Mouse (Mus musculus) induced T-regulatory cell, adult 2 months (primary cell): ENCODE data around the gene Rtkn2.

Experiments used
- DNase-seq: peaks from one replicate; pipeline ENCODE4 v3.0.0-alpha.2; 2012; ENCODE audit warnings: low read depth

Gene Rtkn2

GRCm38 (mm10) chr10:68040394-68040793 is 61.0 kb downstream of the Rtkn2 start:
- peak; percentile 62 for DNase-seq

DNA sequence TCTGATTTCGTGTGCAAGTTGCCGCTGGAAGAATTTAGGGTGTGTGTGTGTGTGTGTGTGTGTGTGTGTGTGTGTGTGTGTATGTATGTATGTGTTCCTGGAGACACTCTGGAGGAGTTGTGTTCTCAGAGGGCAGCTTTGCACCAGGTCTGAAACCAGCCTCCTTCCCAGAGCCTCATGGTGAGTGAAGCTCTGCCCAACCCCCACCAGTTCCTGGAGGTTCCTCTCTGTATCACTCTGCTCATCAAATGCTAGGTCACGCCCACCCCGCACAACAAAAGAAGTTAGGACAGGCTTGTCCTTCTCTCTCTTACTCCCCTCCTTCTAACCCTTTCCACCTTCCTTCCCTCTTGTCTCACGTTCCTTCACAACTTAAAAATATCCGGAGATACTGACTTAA is 64.6 kb downstream of the Rtkn2 start:
- DNase-seq = no peak

GRCm38 (mm10) chr10:68044864-68045263 is 65.5 kb downstream of the Rtkn2 start:
- DNase-seq = no peak

- DNase-seq = no peak
These were observed 69.4 kb downstream of the Rtkn2 start for GRCm38 (mm10) chr10:68048641-68049305.

GRCm38 (mm10) chr10:68050882-68051281 is 71.5 kb downstream of the Rtkn2 start:
- DNase-seq = no peak

- DNase-seq = no peak
These were observed 72.1 kb downstream of the Rtkn2 start for GRCm38 (mm10) chr10:68051316-68051933.

DNA sequence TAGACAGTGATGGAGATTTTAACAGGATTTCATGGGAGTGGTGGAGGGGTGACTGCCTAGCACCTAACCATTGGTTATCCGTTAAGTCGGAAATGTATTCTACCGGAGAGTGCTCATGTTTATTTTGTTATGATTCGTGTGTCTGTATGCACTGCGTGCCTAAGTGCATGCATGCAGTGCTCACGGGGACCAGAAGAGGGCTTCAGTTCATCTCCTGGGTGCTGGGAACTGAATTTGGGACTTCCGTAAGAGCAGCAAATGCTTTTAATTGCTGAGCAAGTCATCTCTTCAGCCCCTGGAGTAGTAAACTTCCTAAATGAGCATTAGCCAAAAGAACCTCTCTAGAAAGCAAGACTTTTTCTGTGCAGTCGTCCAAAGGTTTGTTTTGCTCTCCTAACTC is 72.9 kb downstream of the Rtkn2 start:
- no peak for DNase-seq

DNA sequence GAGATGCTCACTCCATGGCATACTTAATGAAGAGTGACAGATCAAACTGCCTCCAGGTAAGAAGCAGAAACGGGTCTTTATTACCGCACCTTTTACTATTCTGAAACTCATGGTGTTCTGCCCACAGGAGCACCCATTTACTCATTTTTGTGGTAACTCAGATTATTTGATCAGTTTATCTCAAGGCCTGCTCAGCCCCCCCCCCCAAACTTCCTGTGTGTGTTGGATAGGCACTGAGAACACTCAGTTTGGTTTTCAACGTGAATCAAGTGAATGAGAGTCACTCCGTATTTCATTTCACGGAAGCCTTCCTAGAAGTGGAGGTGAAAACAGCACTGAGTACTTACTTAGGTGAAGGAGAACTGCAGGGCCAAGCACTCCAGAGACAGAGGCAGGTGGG is 74.8 kb downstream of the Rtkn2 start:
- DNase-seq = peak; percentile 75

DNA sequence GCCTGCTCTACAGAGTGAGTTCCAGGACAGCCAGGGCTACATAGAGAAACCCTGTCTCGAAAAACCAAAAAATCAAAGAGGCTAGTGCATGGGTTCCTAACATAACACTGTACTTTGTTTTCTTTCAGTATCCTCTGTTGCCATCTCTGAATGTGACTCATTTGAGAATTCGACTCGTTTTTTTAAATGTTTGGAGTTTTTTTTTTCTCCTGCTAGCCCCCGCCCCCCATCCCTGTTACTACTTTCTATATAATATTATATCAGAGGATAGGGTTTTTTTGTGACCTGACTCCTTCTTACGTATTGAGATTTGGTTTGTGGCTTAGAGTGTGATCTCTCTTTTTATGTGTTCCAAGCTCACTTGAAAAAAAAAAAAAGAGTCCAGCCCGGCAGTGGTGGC is 75.3 kb downstream of the Rtkn2 start:
- DNase-seq = peak; percentile 65

DNA sequence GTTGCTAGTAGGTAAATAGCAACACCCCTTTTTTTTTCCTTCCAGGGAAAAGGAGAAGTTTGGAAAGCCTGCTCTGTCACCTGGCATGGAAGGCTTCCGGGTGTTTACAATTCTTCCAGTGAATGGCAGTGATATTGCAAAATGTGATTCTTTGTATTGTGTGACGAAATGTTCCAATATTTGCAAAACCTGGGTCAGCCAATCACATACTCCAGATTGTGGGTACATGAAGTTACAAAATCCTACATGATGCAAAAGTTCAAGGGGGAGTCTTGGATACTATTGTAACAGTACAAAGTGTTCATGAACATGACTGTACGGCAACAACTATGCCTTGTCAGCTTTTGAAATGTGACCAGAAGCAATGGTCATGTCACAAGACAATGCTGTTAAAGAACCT is 78.5 kb downstream of the Rtkn2 start:
- DNase-seq = no peak

DNA sequence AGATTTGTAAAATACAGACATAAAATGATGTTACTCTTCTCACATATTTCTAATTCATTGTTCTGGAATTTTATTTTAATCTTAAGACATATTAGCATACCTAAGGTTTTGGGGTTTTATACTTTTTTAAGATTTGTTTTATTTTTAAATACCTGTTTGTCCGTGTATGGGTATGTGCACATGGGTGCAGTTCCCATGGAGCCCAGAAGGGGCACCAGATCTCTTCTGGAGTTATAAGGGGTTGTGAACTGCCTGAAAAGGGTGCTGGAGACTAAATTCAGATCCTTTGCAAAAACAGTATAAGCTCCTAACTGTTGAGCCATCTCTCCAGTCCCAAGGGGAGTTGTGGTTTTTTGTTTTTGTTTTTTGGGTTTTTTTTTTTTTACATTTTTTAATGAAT is 79.0 kb downstream of the Rtkn2 start:
- no peak for DNase-seq

DNA sequence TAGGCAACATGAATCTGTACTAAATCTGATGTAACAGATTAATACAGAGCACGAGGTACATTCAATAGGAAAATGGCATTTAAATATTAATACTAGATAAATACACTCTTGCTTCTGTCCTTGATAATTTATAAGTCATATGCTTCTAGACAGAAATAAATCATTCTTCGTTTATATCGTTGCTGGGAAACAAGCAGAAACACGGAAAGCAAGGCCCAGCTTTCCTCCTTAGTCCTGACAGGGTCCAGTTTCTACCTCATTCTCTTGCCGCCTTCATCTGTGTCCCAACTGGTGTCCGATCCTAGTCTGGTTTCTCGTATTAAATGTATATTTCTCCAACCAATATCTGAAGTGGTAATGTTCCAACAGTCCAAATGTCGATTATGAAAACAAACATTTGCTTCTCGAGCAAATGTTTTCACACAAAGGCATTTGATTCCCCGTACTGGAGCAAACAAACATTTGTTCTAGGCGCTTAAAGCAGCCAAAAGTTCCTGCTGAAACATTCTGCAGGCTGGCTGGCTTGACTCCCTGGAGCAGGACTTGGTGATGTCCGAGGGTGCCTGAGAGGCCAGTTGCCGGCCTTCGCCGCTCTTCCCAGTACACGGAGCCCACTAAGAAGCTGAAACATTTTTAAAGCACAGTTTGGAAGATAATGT is 81.3 kb downstream of the Rtkn2 start:
- DNase-seq = no peak

GRCm38 (mm10) chr10:68061249-68061615 is 81.9 kb downstream of the Rtkn2 start:
- no peak for DNase-seq

DNA sequence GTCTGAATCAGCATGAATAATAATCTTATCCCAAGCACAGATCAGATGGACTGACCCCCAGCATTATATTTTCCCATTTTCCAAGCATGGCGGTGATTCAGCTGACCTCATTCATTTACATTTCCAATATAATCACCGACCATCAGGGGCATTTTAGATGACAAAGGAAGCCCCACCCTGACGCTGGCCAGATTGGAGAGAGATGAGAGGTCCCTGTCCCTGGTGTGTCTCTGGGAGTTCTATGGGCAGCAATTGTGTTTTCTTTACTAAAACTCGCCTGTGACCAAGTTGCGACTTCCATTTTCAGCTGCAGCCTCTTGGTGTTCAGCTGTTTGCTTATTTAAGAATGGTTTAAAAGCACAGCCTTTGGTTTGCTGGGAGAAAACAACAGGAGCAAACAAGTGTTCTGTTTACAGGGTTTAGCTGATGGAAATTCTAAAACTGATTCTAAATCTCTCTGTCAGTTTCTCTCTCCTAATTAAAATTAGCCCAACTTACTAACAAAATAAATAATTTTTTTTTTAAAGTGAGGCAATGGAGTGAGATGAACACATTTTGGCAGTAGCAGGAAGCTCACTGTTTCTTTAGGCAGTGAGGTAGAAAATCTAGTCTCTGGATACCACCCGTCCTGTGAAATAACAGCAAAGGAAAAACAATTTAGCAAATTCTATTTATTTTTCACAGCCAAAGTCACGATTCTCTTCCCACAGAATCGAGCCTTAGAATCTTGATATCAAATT is 84.6 kb downstream of the Rtkn2 start:
- no peak for DNase-seq

GRCm38 (mm10) chr10:68064571-68064970 is 85.2 kb downstream of the Rtkn2 start:
- no peak for DNase-seq

DNA sequence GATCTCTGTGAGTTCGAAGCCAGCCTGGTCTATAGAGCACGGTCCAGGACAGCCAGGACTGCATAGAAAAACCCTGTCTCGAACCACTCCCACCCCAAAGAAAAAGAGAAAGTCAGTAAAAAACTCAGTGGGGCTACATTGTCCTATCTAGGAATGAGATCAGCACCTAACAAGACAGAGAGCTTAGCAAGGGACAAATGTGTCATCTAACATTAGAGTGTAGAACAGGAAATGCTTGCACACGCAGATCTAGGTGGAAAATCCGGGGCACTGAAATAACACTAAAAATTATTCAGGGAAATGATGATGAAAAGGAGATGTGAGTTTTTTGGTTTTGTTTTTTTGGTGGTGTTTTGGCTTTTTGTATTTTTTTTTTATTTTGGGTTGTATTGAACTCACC is 86.8 kb downstream of the Rtkn2 start:
- DNase-seq = peak; percentile 48

GRCm38 (mm10) chr10:68067961-68068360 is 88.6 kb downstream of the Rtkn2 start:
- DNase-seq = no peak

DNA sequence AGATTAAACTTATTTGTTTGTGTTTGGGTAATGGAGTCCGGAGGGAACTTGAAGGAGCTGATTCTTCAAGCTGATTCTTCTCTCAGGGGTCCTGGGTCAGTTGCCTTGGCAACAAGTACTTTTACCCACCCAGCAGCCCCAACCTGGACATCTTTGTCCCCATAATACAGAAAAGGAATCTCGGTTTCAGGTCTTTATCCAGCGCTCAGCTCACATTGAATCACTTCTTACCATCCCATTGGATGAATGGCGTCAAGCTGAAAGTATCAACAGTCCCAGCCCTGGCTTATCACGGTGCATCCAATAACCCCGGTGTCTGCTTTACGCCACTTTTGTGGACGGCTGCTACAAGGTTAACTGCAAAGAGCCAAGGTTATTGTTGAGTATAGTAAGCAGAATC is 89.1 kb downstream of the Rtkn2 start:
- DNase-seq = no peak

GRCm38 (mm10) chr10:68071041-68071440 is 91.7 kb downstream of the Rtkn2 start:
- DNase-seq = no peak

- no peak for DNase-seq
These were observed 93.3 kb downstream of the Rtkn2 start for GRCm38 (mm10) chr10:68072626-68073025.

- DNase-seq = no peak
These were observed 94.9 kb downstream of the Rtkn2 start for GRCm38 (mm10) chr10:68074291-68074690.

DNA sequence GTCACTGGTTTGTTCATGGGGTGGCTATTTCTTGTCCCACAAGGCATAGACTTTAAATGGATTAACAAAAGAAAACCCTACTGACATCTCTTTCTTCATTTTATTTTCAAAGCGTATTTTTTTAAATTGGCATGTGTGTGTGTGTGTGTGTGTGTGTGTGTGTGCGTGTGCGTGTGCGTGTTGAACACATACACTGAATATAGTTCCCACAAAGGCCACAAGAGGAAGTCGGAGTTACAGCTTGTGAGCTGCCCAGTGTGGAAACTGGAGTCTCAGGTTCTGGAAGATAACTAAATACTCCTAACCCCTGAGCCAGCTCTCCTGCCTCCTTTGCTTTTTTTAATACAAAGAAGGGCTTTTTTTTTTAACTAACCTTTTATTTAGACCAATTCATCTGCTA is 95.8 kb downstream of the Rtkn2 start:
- DNase-seq = no peak

DNA sequence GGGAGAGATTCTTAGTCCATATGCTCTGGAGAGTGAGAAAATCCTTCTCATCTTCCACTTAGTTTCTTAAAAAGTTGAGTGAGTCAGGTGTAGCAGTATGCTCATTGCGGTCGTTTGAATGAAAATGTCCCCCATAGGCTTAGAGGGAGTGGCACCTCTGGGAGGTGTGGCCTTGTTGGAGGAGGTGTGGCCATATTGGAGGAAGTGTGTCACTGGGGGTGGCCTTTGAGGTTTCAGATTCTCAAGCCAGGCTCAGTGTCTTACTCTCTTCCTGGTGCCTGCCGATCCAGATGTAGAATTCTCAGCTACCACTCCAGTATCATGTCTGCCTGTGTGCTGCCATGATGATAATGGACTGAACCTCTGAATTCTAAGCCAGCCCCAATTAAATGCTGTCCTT is 99.3 kb downstream of the Rtkn2 start:
- no peak for DNase-seq
